Mouse (Mus musculus) olfactory bulb, adult 2 months (tissue): Measurements from ENCODE around the gene Psmd7. TPM values are rescaled to one million over a fixed set of nuclear protein-coding genes. Genes with fewer than 3 reads are reported as not detected.
"Not testable (repeated sequence)": the region's sequence is repeated elsewhere in the genome, so short reads cannot be mapped to it uniquely, and the experiment has no call there.

Source experiments
- H3K27ac ChIP-seq: fragments of 200-500 bp; 2 replicates; pipeline ENCODE4 v1.5.1; 2012; ENCODE audit warnings: low read depth, low read length; ENCODE audit not compliant: insufficient read depth
- H3K4me1 ChIP-seq: fragments of 200-500 bp; 2 replicates; pipeline ENCODE4 v1.6.1; 2012; ENCODE audit warnings: low read length; ENCODE audit not compliant: control insufficient read depth, insufficient read depth
- H3K4me3 ChIP-seq: fragments of 200-500 bp; 2 replicates; pipeline ENCODE4 v1.5.1; 2012; ENCODE audit warnings: mild to moderate bottlenecking, low read depth, low read length, moderate library complexity; ENCODE audit not compliant: insufficient read depth
- CTCF ChIP-seq: fragments of 200-500 bp; IDR thresholded peaks from 2 replicates; pipeline ENCODE4 v1.5.1; 2012; ENCODE audit warnings: low read depth, mild to moderate bottlenecking, low read length, moderate library complexity; ENCODE audit not compliant: insufficient read depth
- POLR2A ChIP-seq: fragments of 200-500 bp; IDR thresholded peaks from 2 replicates; pipeline ENCODE4 v1.6.1; 2012; ENCODE audit warnings: mild to moderate bottlenecking, low read depth, low read length, moderate library complexity; ENCODE audit not compliant: insufficient read depth
- WGBS: fragments of 180-500 bp; shearing (Covaris S2); methylation state at CpG from one replicate; pipeline ENCODE4 v1.1.7; 2018; 5-methylcytosine and 5-hydroxymethylcytosine counted together
- polyA plus RNA-seq: library from polyadenylated mRNA; stranded (reverse); fragments of >200 nt; gene quantifications from 2 replicates; pipeline ENCODE4 v1.2.4, GENCODE M21; 2012; ENCODE audit warnings: low replicate concordance; ENCODE audit not compliant: missing spikeins, insufficient read depth, insufficient read length

Gene Psmd7
- polyA plus RNA-seq: not detected in 2 replicates

GRCm38 (mm10) chr8:107587995-107588780, at the start of gene Psmd7:
Gene Psmd7 (minus strand): TSS chr8:107588464.
- 2% methylated on average over 65 of the region's 65 CpGs for WGBS
- peak within 1 kb of the TSS; percentile 77 for H3K4me3 ChIP-seq
- peak within 1 kb of the TSS; percentile 54 for H3K27ac ChIP-seq
- TF ChIP-seq CTCF: no peak
- peak; percentile 66 for TF ChIP-seq POLR2A
- peaks cover 5% of the 10 kb centered on the region; the same call in 1 of the 2 replicates for H3K4me1 ChIP-seq

GRCm38 (mm10) chr8:107633734-107634133, 45.5 kb upstream of the Psmd7 start:
- Histone ChIP-seq H3K4me1 (no peaks in the 10 kb centered on the region), H3K27ac (no peak overlapping the region), H3K4me3 (no peak overlapping the region)
- TF ChIP-seq CTCF (no peak), POLR2A (no peak)
- 95% methylated on average over 2 of the region's 2 CpGs for WGBS

- TF ChIP-seq CTCF (no peak), POLR2A (no peak)
- WGBS: 64% methylated on average over 11 of the region's 11 CpGs
- no peaks in the 10 kb centered on the region for H3K4me1 ChIP-seq
- H3K27ac ChIP-seq: no peak overlapping the region
- H3K4me3 ChIP-seq: no peak overlapping the region
These were observed 41.4 kb upstream of the Psmd7 start for GRCm38 (mm10) chr8:107629701-107630100.

GRCm38 (mm10) chr8:107628501-107629149, 40.4 kb upstream of the Psmd7 start:
- H3K4me3 ChIP-seq: no peak overlapping the region
- 74% methylated on average over 8 of the region's 8 CpGs for WGBS
- H3K4me1 ChIP-seq: no peaks in the 10 kb centered on the region
- no peak overlapping the region for H3K27ac ChIP-seq
- TF ChIP-seq POLR2A (no peak), CTCF (no peak)

- Histone ChIP-seq H3K4me1 (no peaks in the 10 kb centered on the region), H3K27ac (no peak overlapping the region), H3K4me3 (no peak overlapping the region)
- TF ChIP-seq POLR2A (no peak), CTCF (no peak)
- WGBS: 38% methylated on average over 9 of the region's 9 CpGs
These were observed 39.6 kb upstream of the Psmd7 start for GRCm38 (mm10) chr8:107627881-107628280.

GRCm38 (mm10) chr8:107624301-107624700, 36.0 kb upstream of the Psmd7 start:
- H3K27ac ChIP-seq, H3K4me1 ChIP-seq, H3K4me3 ChIP-seq: not testable (repeated sequence)

- H3K27ac ChIP-seq: no peak overlapping the region
- no peak overlapping the region for H3K4me3 ChIP-seq
- TF ChIP-seq CTCF (no peak), POLR2A (no peak)
- no peaks in the 10 kb centered on the region for H3K4me1 ChIP-seq
- 93% methylated on average over 10 of the region's 10 CpGs for WGBS
These were observed 33.8 kb upstream of the Psmd7 start for GRCm38 (mm10) chr8:107621930-107622623.

- H3K4me1 ChIP-seq: no peaks in the 10 kb centered on the region
- no peak overlapping the region for H3K4me3 ChIP-seq
These were observed 32.9 kb upstream of the Psmd7 start for GRCm38 (mm10) chr8:107621136-107621535.

GRCm38 (mm10) chr8:107618499-107618898, 30.2 kb upstream of the Psmd7 start:
- no peak overlapping the region for H3K27ac ChIP-seq
- no peak overlapping the region for H3K4me3 ChIP-seq
- TF ChIP-seq CTCF (no peak), POLR2A (no peak)
- H3K4me1 ChIP-seq: no peaks in the 10 kb centered on the region
- 78% methylated on average over 10 of the region's 10 CpGs for WGBS

More at GRCm38 (mm10) chr8:107621136-107621535, 32.9 kb upstream of the Psmd7 start:
- TF ChIP-seq CTCF (no peak), POLR2A (no peak)
- H3K27ac ChIP-seq: no peak overlapping the region
- 71% methylated on average over 3 of the region's 3 CpGs for WGBS
